Mouse (Mus musculus) ES-E14 (cell line): Measurements from ENCODE around the gene Gm10721. TPM values are rescaled to one million over a fixed set of nuclear protein-coding genes. Genes with fewer than 3 reads are reported as not detected.
"Not testable (repeated sequence)": the region's sequence is repeated elsewhere in the genome, so short reads cannot be mapped to it uniquely, and the experiment has no call there.

Experiments
- DNase-seq: peaks from one replicate; pipeline ENCODE4 v3.0.0-alpha.2; 2013; ENCODE audit warnings: low read depth, low spot score
- H3K27ac ChIP-seq: 2 replicates; pipeline ENCODE4 v1.5.1; 2012; ENCODE audit warnings: low read depth, mild to moderate bottlenecking, low read length, moderate library complexity, mixed read lengths; ENCODE audit not compliant: poor library complexity, insufficient read depth, severe bottlenecking
- H3K36me3 ChIP-seq: 2 replicates; pipeline ENCODE4 v1.6.1; 2012; ENCODE audit warnings: mild to moderate bottlenecking, low read length, moderate library complexity, mixed read lengths; ENCODE audit not compliant: control insufficient read depth, poor library complexity, insufficient read depth, severe bottlenecking
- H3K4me1 ChIP-seq, 2 experiments: fragments of 150-350 bp in 1 of 2; sonication (generic) in 1 of 2; 2 replicates each; pipeline ENCODE4 v1.6.1; 2012; ENCODE audit warnings: low read length in 2 of 2, mild to moderate bottlenecking in 1 of 2, mixed read lengths in 1 of 2; ENCODE audit not compliant: control insufficient read depth in 2 of 2, insufficient read depth in 2 of 2, poor library complexity in 1 of 2
- H3K4me3 ChIP-seq, 2 experiments: fragments of 150-350 bp in 1 of 2; sonication (generic) in 1 of 2; 2 replicates each; pipeline ENCODE4 v1.5.1; 2012; ENCODE audit warnings: low read length in 2 of 2, low read depth in 1 of 2, mild to moderate bottlenecking in 1 of 2, mixed read lengths in 1 of 2; ENCODE audit not compliant: insufficient read depth in 1 of 2, poor library complexity in 1 of 2, severe bottlenecking in 1 of 2
- H3K9ac ChIP-seq: 2 replicates; pipeline ENCODE4 v1.6.1; 2012; ENCODE audit warnings: low read depth, mild to moderate bottlenecking, low read length, mixed read lengths; ENCODE audit not compliant: poor library complexity, insufficient read depth, severe bottlenecking
- H3K9me3 ChIP-seq: fragments of 150-350 bp; sonication (generic); 2 replicates; pipeline ENCODE4 v1.6.1; 2012; ENCODE audit warnings: low read depth, mild to moderate bottlenecking, low read length; ENCODE audit not compliant: control insufficient read depth, insufficient read depth
- in situ Hi-C, 2 experiments: fragments of 600-800 bp; cut with MboI; formaldehyde crosslinking; loops; one replicate each; pipeline ENCODE4 v1.15.1; 2025; ENCODE audit warnings: low sequenced_read_pairs in 2 of 2, inconsistent platforms in 1 of 2; ENCODE audit not compliant: unreplicated experiment in 2 of 2
- total RNA-seq: library from RNA; depleted of rRNA; stranded (reverse); fragments of 300-350 nt; gene quantifications from 2 replicates; pipeline ENCODE4 v1.2.3, GENCODE M21; 2012

Gm10721 gene
- total RNA-seq, 1 experiment, result 0.76 TPM

DNA sequence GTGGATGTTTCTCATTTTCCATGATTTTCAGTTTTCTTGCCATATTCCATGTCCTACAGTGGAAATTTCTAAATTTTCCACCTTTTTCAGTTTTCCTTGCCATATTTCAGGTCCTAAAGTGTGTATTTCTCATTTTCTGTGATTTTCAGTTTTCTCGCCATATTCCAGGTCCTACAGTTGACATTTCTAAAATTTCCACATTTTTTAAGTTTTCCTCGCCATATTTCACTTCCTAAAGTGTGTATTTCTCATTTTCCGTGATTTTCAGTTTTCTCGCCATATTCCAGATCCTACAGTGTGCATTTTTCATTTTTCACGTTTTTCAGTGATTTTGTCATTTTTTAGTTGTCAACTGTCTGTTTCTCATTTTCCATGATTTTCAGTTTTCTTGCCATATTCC lies 3.6 kb upstream of the Gm10721 start:
- H3K4me1 ChIP-seq, in situ Hi-C loops, H3K9ac ChIP-seq, H3K27ac ChIP-seq, H3K36me3 ChIP-seq, H3K4me3 ChIP-seq, H3K9me3 ChIP-seq, DNase-seq: not testable (repeated sequence)

DNA sequence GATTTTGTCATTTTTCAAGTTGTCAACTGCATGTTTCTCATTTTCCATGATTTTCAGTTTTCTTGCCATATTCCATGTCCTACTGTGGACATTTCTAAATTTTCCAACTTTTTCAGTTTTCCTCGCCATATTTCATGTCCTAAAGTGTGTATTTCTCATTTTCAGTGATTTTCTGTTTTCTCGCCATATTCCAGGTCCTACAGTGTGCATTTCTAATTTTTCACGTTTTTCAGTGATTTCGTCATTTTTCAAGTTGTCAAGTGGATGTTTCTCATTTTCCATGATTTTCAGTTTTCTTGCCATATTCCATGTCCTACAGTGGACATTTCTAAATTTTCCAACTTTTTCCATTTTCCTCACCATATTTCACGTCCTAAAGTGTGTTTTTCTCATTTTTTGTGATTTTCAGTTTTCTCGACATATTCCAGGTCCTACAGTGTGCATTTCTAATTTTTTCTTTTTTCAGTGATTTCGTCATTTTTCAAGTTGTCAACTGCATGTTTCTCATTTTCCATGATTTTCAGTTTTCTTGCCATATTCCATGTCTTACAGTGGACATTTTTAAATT lies 802 bp upstream of the Gm10721 start:
- H3K9me3 ChIP-seq, H3K4me3 ChIP-seq, DNase-seq, H3K9ac ChIP-seq, in situ Hi-C loops, H3K27ac ChIP-seq, H3K4me1 ChIP-seq, H3K36me3 ChIP-seq: not testable (repeated sequence)

DNA sequence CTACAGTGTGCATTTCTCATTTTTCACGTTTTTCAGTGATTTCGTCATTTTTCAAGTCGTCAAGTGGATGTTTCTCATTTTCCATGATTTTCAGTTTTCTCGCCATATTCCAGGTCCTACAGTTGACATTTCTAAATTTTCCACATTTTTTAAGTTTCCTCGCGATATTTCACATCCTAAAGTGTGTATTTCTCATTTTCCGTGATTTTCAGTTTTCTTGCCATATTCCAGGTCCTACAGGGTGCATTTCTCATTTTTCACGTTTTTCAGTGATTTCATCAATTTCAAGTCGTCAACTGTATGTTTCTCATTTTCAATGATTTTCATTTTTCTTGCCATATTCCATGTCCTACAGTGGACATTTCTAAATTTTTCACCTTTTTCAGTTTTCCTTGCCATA lies 2.4 kb downstream of the Gm10721 start, which contains the start of gene Gm10720:
Gene Gm10720 (plus strand): TSS at position 301 of the 400 bp plus-strand sequence.
- in situ Hi-C loops, H3K4me1 ChIP-seq, H3K36me3 ChIP-seq, H3K27ac ChIP-seq, H3K9ac ChIP-seq, H3K4me3 ChIP-seq, H3K9me3 ChIP-seq, DNase-seq: not testable (repeated sequence)

DNA sequence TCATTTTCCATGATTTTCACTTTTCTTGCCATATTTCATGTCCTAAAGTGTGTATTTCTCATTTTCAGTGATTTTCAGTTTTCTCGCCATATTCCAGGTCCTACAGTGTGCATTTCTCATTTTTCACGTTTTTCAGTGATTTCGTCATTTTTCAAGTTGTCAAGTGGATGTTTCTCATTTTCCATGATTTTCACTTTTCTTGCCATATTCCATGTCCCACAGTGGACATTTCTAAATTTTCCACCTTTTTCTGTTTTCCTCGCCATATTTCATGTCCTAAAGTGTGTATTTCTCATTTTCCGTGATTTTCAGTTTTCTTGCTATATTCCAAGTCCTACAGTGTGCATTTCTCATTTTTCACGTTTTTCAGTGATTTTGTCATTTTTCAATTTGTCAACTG lies 3.0 kb downstream of the Gm10721 start:
- DNase-seq, H3K27ac ChIP-seq, in situ Hi-C loops, H3K9ac ChIP-seq, H3K4me3 ChIP-seq, H3K4me1 ChIP-seq, H3K36me3 ChIP-seq, H3K9me3 ChIP-seq: not testable (repeated sequence)

- H3K9ac ChIP-seq, DNase-seq, H3K36me3 ChIP-seq, H3K9me3 ChIP-seq, H3K4me1 ChIP-seq, H3K4me3 ChIP-seq, in situ Hi-C loops, H3K27ac ChIP-seq: not testable (repeated sequence)
Measured at GRCm38 (mm10) chr9:3017108-3017507, 4.2 kb downstream of the Gm10721 start, which contains the start of gene Gm10719. Gm10719 (plus strand) TSS chr9:3017408.

DNA sequence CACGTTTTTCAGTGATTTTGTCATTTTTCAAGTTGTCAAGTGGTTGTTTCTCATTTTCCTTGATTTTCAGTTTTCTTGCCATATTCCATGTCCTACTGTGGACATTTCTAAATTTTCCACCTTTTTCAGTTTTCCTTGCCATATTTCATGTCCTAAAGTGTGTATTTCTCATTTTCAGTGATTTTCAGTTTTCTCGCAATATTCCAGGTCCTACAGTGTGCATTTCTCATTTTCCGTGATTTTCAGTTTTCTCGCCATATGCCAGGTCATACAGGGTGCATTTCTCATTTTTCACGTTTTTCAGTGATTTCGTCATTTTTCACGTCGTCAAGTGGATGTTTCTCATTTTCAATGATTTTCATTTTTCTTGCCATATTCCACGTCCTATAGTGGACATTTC lies 6.0 kb downstream of the Gm10721 start:
- in situ Hi-C loops, H3K9ac ChIP-seq, H3K9me3 ChIP-seq, H3K36me3 ChIP-seq, H3K4me3 ChIP-seq, H3K27ac ChIP-seq, DNase-seq, H3K4me1 ChIP-seq: not testable (repeated sequence)

DNA sequence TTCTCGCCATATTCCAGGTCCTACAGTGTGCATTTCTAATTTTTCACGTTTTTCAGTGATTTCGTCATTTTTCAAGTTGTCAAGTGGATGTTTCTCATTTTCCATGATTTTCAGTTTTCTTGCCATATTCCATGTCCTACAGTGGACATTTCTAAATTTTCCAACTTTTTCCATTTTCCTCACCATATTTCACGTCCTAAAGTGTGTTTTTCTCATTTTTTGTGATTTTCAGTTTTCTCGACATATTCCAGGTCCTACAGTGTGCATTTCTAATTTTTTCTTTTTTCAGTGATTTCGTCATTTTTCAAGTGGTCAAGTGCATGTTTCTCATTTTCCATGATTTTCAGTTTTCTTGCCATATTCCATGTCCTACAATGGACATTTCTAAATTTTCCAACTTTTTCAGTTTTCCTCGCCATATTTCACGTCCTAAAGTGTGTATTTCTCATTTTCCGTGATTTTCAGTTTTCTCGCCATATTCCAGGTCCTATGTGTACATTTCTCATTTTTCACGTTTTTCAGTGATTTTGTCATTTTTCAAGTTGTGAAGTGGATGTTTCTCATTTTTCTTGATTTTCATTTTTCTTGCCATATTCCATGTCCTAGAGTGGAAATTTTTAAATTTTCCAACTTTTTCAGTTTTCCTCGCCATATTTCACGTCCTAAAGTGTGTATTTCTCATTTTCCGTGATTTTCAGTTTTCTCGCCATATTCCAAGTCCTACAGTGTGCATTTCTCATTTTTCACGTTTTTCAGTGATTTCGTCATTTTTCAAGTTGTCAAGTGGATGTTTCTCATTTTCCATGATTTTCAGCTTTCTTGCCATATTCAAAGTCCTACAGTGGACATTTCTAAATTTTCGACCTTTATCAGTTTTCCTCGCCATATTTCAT lies 7.1 kb downstream of the Gm10721 start:
- H3K4me1 ChIP-seq, H3K9ac ChIP-seq, H3K36me3 ChIP-seq, DNase-seq, H3K27ac ChIP-seq, in situ Hi-C loops, H3K9me3 ChIP-seq, H3K4me3 ChIP-seq: not testable (repeated sequence)

- in situ Hi-C loops, H3K9me3 ChIP-seq, H3K4me3 ChIP-seq, H3K4me1 ChIP-seq, H3K9ac ChIP-seq, H3K27ac ChIP-seq, DNase-seq, H3K36me3 ChIP-seq: not testable (repeated sequence)
Measured at GRCm38 (mm10) chr9:3022316-3023008, 9.5 kb downstream of the Gm10721 start.
